Mouse (Mus musculus): ENCODE results near the gene Acsm3. TPM values are rescaled to one million over a fixed set of nuclear protein-coding genes. Genes with fewer than 3 reads are reported as not detected.

Gene Acsm3
- polyA plus RNA-seq, 1 experiment from 2014 or later, result 0.10 TPM

- no peak overlapping the region for H3K4me3 ChIP-seq
- H3K27ac ChIP-seq, result no peak overlapping the region
- WGBS, result 78% methylated on average over 4 of the region's 4 CpGs
- H3K9me3 ChIP-seq, result no peaks in the 10 kb centered on the region
- no peaks in the 10 kb centered on the region for H3K36me3 ChIP-seq (replicated peaks)
- H3K27me3 ChIP-seq (ENCODE audit: poor library complexity, severe bottlenecking), result no peaks in the 10 kb centered on the region
- no peak for DNase-seq (ENCODE audit: extremely low spot score, low spot score)
- no peaks in the 10 kb centered on the region for H3K4me1 ChIP-seq
Observed at GRCm38 (mm10) chr7:119762166-119762697, 1.5 kb downstream of the Acsm3 start.

GRCm38 (mm10) chr7:119764377-119764776, 3.7 kb downstream of the Acsm3 start:
- no peaks in the 10 kb centered on the region for H3K4me1 ChIP-seq
- no peaks in the 10 kb centered on the region for H3K36me3 ChIP-seq (replicated peaks)
- WGBS, result 93% methylated on average over 3 of the region's 3 CpGs
- no peaks in the 10 kb centered on the region for H3K9me3 ChIP-seq
- no peak overlapping the region for H3K4me3 ChIP-seq
- H3K27me3 ChIP-seq (ENCODE audit: poor library complexity, severe bottlenecking), result no peaks in the 10 kb centered on the region
- H3K27ac ChIP-seq, result no peak overlapping the region
- no peak for DNase-seq (ENCODE audit: extremely low spot score, low spot score)

DNA sequence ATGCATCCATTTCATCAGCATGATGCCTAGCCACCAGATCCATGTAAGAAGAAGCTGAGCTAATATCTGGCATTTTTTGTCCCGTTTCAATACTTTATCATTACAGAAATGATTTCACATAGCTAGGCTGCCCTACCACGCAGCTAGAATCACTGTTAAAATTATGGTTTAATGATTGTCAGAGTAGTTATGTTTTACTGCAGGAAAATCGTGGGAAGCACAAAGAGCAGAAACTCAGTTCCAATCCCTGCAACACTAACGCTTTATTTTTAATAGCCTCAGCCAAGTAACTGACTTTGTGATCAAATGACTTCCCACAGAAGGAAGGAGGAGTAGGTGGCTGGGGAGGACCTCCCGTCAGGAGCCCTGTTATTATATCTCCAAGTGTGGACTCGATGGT, 6.3 kb downstream of the Acsm3 start:
- no peak for DNase-seq (ENCODE audit: extremely low spot score, low spot score)
- Histone ChIP-seq H3K27me3 (ENCODE audit: poor library complexity, severe bottlenecking) (no peaks in the 10 kb centered on the region), H3K9me3 (no peaks in the 10 kb centered on the region), H3K27ac (no peak overlapping the region), H3K4me1 (no peaks in the 10 kb centered on the region), H3K4me3 (no peak overlapping the region), H3K36me3 (replicated peaks) (no peaks in the 10 kb centered on the region)
- WGBS, result 85% methylated on average over 6 of the region's 6 CpGs

GRCm38 (mm10) chr7:119769895-119770294, 9.2 kb downstream of the Acsm3 start:
- Histone ChIP-seq H3K36me3 (replicated peaks) (no peaks in the 10 kb centered on the region), H3K4me1 (no peaks in the 10 kb centered on the region), H3K9me3 (no peaks in the 10 kb centered on the region), H3K27ac (no peak overlapping the region), H3K27me3 (ENCODE audit: poor library complexity, severe bottlenecking) (no peaks in the 10 kb centered on the region), H3K4me3 (no peak overlapping the region)
- no peak for DNase-seq (ENCODE audit: extremely low spot score, low spot score)
- 94% methylated on average over 8 of the region's 8 CpGs for WGBS

DNA sequence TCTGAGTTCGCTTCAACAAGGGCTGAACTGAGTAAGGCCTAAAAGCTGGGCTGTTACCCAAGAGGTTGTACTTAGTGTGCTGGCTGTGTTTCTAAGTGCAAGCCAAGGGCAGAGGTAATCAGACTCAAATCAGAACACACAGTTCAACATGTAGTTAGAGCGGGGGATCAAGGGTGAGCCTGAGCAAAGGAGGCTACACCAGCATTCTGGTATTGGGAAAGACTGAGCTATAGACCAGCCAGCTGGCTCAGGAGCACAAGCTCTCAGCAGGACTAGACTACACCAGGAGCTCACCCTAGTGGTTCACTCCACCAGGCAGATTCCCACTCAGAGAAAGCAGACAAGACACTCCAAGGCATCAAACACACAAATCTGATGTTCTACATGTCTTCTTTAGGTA, 22.7 kb downstream of the Acsm3 start:
- WGBS, result 96% methylated on average over 2 of the region's 2 CpGs
- Histone ChIP-seq H3K4me1 (no peaks in the 10 kb centered on the region), H3K36me3 (replicated peaks) (peaks cover 62% of the 10 kb centered on the region)

DNA sequence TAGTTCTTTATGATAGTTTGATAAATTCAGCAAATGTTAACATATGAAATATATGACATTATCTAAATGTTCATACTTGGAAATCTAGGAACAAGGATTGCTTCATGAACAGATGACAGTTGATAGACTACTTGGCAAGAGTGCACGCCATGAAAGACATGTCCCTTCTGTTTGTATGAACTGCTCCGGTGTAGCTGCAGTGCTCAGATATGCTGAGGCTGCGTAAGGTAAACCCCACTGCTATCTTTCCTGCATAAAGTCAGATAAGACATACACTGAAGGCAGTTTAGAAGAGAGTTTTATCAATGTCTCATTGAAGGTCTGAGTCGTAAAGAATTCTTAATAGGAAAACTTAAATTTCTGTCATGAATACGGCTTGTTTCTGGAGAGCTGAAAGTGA, 24.2 kb downstream of the Acsm3 start:
- Histone ChIP-seq H3K27me3 (ENCODE audit: poor library complexity, severe bottlenecking) (no peaks in the 10 kb centered on the region), H3K9me3 (no peaks in the 10 kb centered on the region), H3K4me3 (no peak overlapping the region), H3K4me1 (no peaks in the 10 kb centered on the region), H3K36me3 (replicated peaks) (peaks cover 77% of the 10 kb centered on the region), H3K27ac (no peak overlapping the region)
- WGBS, result 96% methylated on average over 5 of the region's 5 CpGs
- DNase-seq (ENCODE audit: extremely low spot score, low spot score), result no peak

More for the DNA sequence above, 22.7 kb downstream of the Acsm3 start:
- H3K4me3 ChIP-seq, result no peak overlapping the region
- no peaks in the 10 kb centered on the region for H3K9me3 ChIP-seq
- no peaks in the 10 kb centered on the region for H3K27me3 ChIP-seq (ENCODE audit: poor library complexity, severe bottlenecking)
- DNase-seq (ENCODE audit: extremely low spot score, low spot score), result no peak
- H3K27ac ChIP-seq, result no peak overlapping the region

DNA sequence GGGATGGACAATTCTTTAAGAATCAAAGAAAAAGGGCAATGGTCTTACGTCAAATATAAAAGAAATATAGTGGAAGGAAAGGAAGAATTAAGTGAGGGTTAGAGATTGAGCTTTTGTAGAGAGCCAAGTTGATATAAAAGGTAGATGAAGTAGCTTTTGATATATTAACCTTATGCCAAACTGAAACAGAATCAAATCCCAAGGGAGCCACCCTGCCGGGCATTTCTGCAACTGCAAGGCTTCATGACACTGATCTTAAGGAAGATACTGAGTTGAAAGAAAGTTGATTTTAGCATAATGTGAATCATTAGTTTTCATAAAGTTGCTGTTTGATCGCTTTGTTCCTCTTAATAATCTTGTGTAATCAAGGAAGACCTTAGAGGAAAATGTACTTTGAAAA, 28.3 kb downstream of the Acsm3 start:
- H3K27me3 ChIP-seq (ENCODE audit: poor library complexity, severe bottlenecking), result no peaks in the 10 kb centered on the region
- H3K36me3 ChIP-seq (replicated peaks), result peaks cover 81% of the 10 kb centered on the region
- 93% methylated on average over 3 of the region's 3 CpGs for WGBS
- DNase-seq (ENCODE audit: extremely low spot score, low spot score), result no peak
- H3K27ac ChIP-seq, result no peak overlapping the region
- H3K4me1 ChIP-seq, result peaks cover 11% of the 10 kb centered on the region
- H3K4me3 ChIP-seq, result no peak overlapping the region
- no peaks in the 10 kb centered on the region for H3K9me3 ChIP-seq

DNA sequence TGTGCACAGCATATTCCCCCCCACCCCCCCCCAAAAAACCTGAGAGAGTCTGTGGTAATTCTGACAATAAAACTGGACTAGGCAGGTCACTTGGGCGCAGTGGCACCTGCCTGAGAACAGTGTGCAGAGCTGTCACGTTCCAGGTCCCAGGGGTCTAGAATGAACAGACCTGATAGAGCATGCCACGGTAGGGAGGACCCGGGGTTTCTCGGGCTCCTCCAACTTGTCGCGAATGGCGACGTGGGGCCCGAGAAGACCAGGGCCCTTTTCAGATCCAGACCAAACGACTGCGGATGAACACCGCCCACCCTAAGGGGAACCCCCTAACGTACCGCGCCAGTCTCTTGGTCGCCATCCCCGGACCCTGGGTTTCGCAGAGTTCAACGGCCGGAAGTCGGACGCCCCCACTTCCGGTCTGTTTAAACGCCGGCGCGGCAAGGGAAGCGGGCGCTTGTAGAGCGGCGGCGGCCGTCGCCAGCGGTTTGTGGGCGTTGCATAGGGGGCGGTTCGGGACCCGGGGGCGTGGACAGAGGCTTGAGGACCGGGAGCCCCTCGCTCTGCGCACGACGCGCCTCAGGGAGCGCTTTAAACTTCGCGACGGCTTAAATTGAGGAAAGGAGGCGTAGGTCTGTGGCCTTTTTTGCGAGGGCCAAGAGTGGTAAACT, 33.0 kb downstream of the Acsm3 start, which contains the start of the genes Rexo5 and Eri2:
Gene Rexo5 (plus strand): TSS at position 421 of the 665 bp plus-strand sequence.
Gene Eri2 (minus strand): TSS at position 473 of the 665 bp plus-strand sequence.
- Histone ChIP-seq H3K4me3 (peak within 1 kb of the TSS; percentile 76), H3K9me3 (no peaks in the 10 kb centered on the region), H3K36me3 (replicated peaks) (peaks cover 36% of the 10 kb centered on the region), H3K4me1 (peaks cover 25% of the 10 kb centered on the region), H3K27ac (peak within 1 kb of the TSS; percentile 94), H3K27me3 (ENCODE audit: poor library complexity, severe bottlenecking) (no peaks in the 10 kb centered on the region)
- peak; percentile 94 for DNase-seq (ENCODE audit: extremely low spot score, low spot score)
- WGBS, result under 1% methylated on average over 53 of the region's 53 CpGs

GRCm38 (mm10) chr7:119794251-119794638, 33.5 kb downstream of the Acsm3 start:
- DNase-seq (ENCODE audit: extremely low spot score, low spot score), result no peak
- WGBS, result 0% methylated on average over 20 of the region's 21 CpGs
- H3K27me3 ChIP-seq (ENCODE audit: poor library complexity, severe bottlenecking), result no peaks in the 10 kb centered on the region

GRCm38 (mm10) chr7:119795311-119795710, 34.6 kb downstream of the Acsm3 start:
- Histone ChIP-seq H3K4me3 (peak overlapping the region; percentile 76), H3K36me3 (replicated peaks) (peaks cover 29% of the 10 kb centered on the region), H3K27ac (no peak overlapping the region), H3K27me3 (ENCODE audit: poor library complexity, severe bottlenecking) (no peaks in the 10 kb centered on the region), H3K9me3 (no peaks in the 10 kb centered on the region), H3K4me1 (peaks cover 25% of the 10 kb centered on the region)
- no peak for DNase-seq (ENCODE audit: extremely low spot score, low spot score)

More at GRCm38 (mm10) chr7:119794251-119794638, 33.5 kb downstream of the Acsm3 start:
- peaks cover 35% of the 10 kb centered on the region for H3K36me3 ChIP-seq (replicated peaks)
- H3K4me3 ChIP-seq, result peak overlapping the region; percentile 76
- H3K9me3 ChIP-seq, result no peaks in the 10 kb centered on the region
- peak overlapping the region; percentile 94 for H3K27ac ChIP-seq
- peaks cover 25% of the 10 kb centered on the region for H3K4me1 ChIP-seq

DNA sequence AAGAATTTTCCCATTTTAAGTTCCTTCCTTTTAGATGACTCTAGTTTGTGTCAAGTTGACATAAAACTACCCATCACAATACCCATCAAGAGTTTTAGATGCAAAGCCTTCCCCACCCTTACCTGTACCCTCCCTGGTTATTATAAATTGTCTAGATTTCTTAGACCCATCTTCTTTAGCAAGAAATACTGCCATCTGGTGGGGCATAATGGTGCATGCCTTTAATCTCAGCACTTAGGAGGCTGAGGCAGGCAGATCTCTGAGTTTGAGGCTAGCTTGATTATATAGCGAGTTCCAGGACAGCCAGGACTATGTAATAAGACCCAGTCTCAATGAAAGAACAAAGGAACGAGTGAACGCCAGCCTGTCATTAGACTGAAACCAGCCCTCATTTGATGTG, 39.8 kb downstream of the Acsm3 start:
- Histone ChIP-seq H3K9me3 (no peaks in the 10 kb centered on the region), H3K36me3 (replicated peaks) (peaks cover 38% of the 10 kb centered on the region)
- WGBS, result 99% methylated on average over 3 of the region's 3 CpGs

GRCm38 (mm10) chr7:119800991-119801390, 40.3 kb downstream of the Acsm3 start:
- DNase-seq (ENCODE audit: extremely low spot score, low spot score), result no peak
- 89% methylated on average over 3 of the region's 3 CpGs for WGBS
- Histone ChIP-seq H3K4me3 (no peak overlapping the region), H3K27ac (no peak overlapping the region), H3K36me3 (replicated peaks) (peaks cover 43% of the 10 kb centered on the region), H3K4me1 (no peaks in the 10 kb centered on the region), H3K9me3 (no peaks in the 10 kb centered on the region), H3K27me3 (ENCODE audit: poor library complexity, severe bottlenecking) (no peaks in the 10 kb centered on the region)

More for the DNA sequence above, 39.8 kb downstream of the Acsm3 start:
- Histone ChIP-seq H3K4me1 (no peaks in the 10 kb centered on the region; the same call in 1 of the 2 replicates), H3K4me3 (no peak overlapping the region), H3K27ac (no peak overlapping the region), H3K27me3 (ENCODE audit: poor library complexity, severe bottlenecking) (no peaks in the 10 kb centered on the region)
- no peak for DNase-seq (ENCODE audit: extremely low spot score, low spot score)

GRCm38 (mm10) chr7:119807396-119807795, 46.7 kb downstream of the Acsm3 start:
- H3K36me3 ChIP-seq (replicated peaks), result peaks cover 74% of the 10 kb centered on the region
- no peaks in the 10 kb centered on the region for H3K27me3 ChIP-seq (ENCODE audit: poor library complexity, severe bottlenecking)
- H3K4me3 ChIP-seq, result no peak overlapping the region
- no peak overlapping the region for H3K27ac ChIP-seq
- no peaks in the 10 kb centered on the region for H3K4me1 ChIP-seq
- 96% methylated on average over 5 of the region's 5 CpGs for WGBS
- no peak for DNase-seq (ENCODE audit: extremely low spot score, low spot score)
- H3K9me3 ChIP-seq, result no peaks in the 10 kb centered on the region

All from forebrain, embryonic 10.5 days (tissue).